Mouse (Mus musculus): Measurements from ENCODE around the gene 4930544D05Rik. TPM values are rescaled to one million over a fixed set of nuclear protein-coding genes. Genes with fewer than 3 reads are reported as not detected.

4930544D05Rik gene
- polyA plus RNA-seq, 1 experiment from 2014 or later = not detected

- Histone ChIP-seq H3K9me3 (ENCODE audit: control insufficient read depth, low read length) (no peaks in the 10 kb centered on the region), H3K27ac (replicated peaks in 1 of 2; ENCODE audit: control insufficient read depth in 1 of 2, insufficient read depth in 1 of 2, low read depth in 2 of 2, low read length in 2 of 2) (no peak overlapping the region), H3K4me3 (ENCODE audit: control insufficient read depth in 1 of 2, insufficient read depth in 1 of 2, low read depth in 1 of 2, low read length in 2 of 2) (no peak overlapping the region), H3K4me2 (ENCODE audit: low read length) (no peak overlapping the region), H3K27me3 (ENCODE audit: control insufficient read depth, insufficient read depth, low read length) (no peaks in the 10 kb centered on the region), H3K36me3 (ENCODE audit: control insufficient read depth, insufficient read depth, low read length) (peaks cover 74% of the 10 kb centered on the region), H3K9ac (ENCODE audit: low read length) (no peak overlapping the region), H3K4me1 (ENCODE audit: control insufficient read depth in 2 of 2, insufficient read depth in 2 of 2, low read length in 2 of 2) (peaks cover 2 to 21% of the 10 kb centered on the region in 2 experiments; a peak in 3 of 4 replicates)
- 87% methylated on average over 9 of the region's 9 CpGs for WGBS
- ATAC-seq (ENCODE audit: insufficient number of reproducible peaks, insufficient read depth, low FRiP score, low read depth) = no peak
Observed at GRCm38 (mm10) chr11:70664741-70665140, 49.1 kb downstream of the 4930544D05Rik start.

Other genes starting within 250 kb of the 4930544D05Rik start
- gene Pelp1, start 205.8 kb upstream of the 4930544D05Rik start, polyA plus RNA-seq (2014; fragmentation: Nextera tagmentation; extraction: Ambion mirVana) = 17.8 and 17.9 TPM in 2 replicates
- 5.4 and 8.6 TPM in 2 replicates for gene Arrb2, start 183.2 kb upstream of the 4930544D05Rik start, polyA plus RNA-seq (2014; fragmentation: Nextera tagmentation; extraction: Ambion mirVana)
- gene Med11, start 163.9 kb upstream of the 4930544D05Rik start, polyA plus RNA-seq (2014; fragmentation: Nextera tagmentation; extraction: Ambion mirVana) = 25.1 and 26.8 TPM in 2 replicates
- gene Zmynd15, start 156.4 kb upstream of the 4930544D05Rik start, polyA plus RNA-seq (2014; fragmentation: Nextera tagmentation; extraction: Ambion mirVana) = 0.95 and 2.0 TPM in 2 replicates
- 9.4 and 10.3 TPM in 2 replicates for gene Cxcl16, start 155.9 kb upstream of the 4930544D05Rik start, polyA plus RNA-seq (2014; fragmentation: Nextera tagmentation; extraction: Ambion mirVana)
- 8.7 and 10.5 TPM in 2 replicates for gene Tm4sf5, start 110.6 kb upstream of the 4930544D05Rik start, polyA plus RNA-seq (2014; fragmentation: Nextera tagmentation; extraction: Ambion mirVana)
- 0.32 and 0.43 TPM in 2 replicates for gene Vmo1, start 101.2 kb upstream of the 4930544D05Rik start, polyA plus RNA-seq (2014; fragmentation: Nextera tagmentation; extraction: Ambion mirVana)
- gene Gltpd2, start 96.7 kb upstream of the 4930544D05Rik start, polyA plus RNA-seq (2014; fragmentation: Nextera tagmentation; extraction: Ambion mirVana) = 0.27 and 0.49 TPM in 2 replicates
- 625 and 657 TPM in 2 replicates for gene Psmb6, start 90.5 kb upstream of the 4930544D05Rik start, polyA plus RNA-seq (2014; fragmentation: Nextera tagmentation; extraction: Ambion mirVana)
- gene Gm40193, start 82.9 kb upstream of the 4930544D05Rik start, polyA plus RNA-seq (2014; fragmentation: Nextera tagmentation; extraction: Ambion mirVana) = not detected in 2 replicates
- 11.1 and 11.7 TPM in 2 replicates for gene Pld2, start 75.8 kb upstream of the 4930544D05Rik start, polyA plus RNA-seq (2014; fragmentation: Nextera tagmentation; extraction: Ambion mirVana)
- 12.7 and 13.2 TPM in 2 replicates for gene Mink1, start 53.0 kb upstream of the 4930544D05Rik start, polyA plus RNA-seq (2014; fragmentation: Nextera tagmentation; extraction: Ambion mirVana)
- gene Chrne, start 3.4 kb downstream of the 4930544D05Rik start, polyA plus RNA-seq (2014; fragmentation: Nextera tagmentation; extraction: Ambion mirVana) = not detected in 2 replicates
- 0.74 and 1.2 TPM in 2 replicates for gene Gp1ba, start 23.3 kb downstream of the 4930544D05Rik start, polyA plus RNA-seq (2014; fragmentation: Nextera tagmentation; extraction: Ambion mirVana)
- gene Rnf167, start 31.4 kb downstream of the 4930544D05Rik start, polyA plus RNA-seq (2014; fragmentation: Nextera tagmentation; extraction: Ambion mirVana) = 73.2 and 75.9 TPM in 2 replicates
- 290 and 303 TPM in 2 replicates for gene Slc25a11, start 31.6 kb downstream of the 4930544D05Rik start, polyA plus RNA-seq (2014; fragmentation: Nextera tagmentation; extraction: Ambion mirVana)
- 1,353 and 1,384 TPM in 2 replicates for gene Pfn1, start 38.8 kb downstream of the 4930544D05Rik start, polyA plus RNA-seq (2014; fragmentation: Nextera tagmentation; extraction: Ambion mirVana)
- gene Eno3, start 41.4 kb downstream of the 4930544D05Rik start, polyA plus RNA-seq (2014; fragmentation: Nextera tagmentation; extraction: Ambion mirVana) = 468 and 495 TPM in 2 replicates
- gene Spag7, start 53.6 kb downstream of the 4930544D05Rik start, polyA plus RNA-seq (2014; fragmentation: Nextera tagmentation; extraction: Ambion mirVana) = 177 TPM in 2 replicates
- 13.7 and 13.8 TPM in 2 replicates for gene Camta2, start 72.3 kb downstream of the 4930544D05Rik start, polyA plus RNA-seq (2014; fragmentation: Nextera tagmentation; extraction: Ambion mirVana)
- 2.1 and 2.7 TPM in 2 replicates for gene Inca1, start 84.3 kb downstream of the 4930544D05Rik start, polyA plus RNA-seq (2014; fragmentation: Nextera tagmentation; extraction: Ambion mirVana)
- gene Kif1c, start 84.7 kb downstream of the 4930544D05Rik start, polyA plus RNA-seq (2014; fragmentation: Nextera tagmentation; extraction: Ambion mirVana) = 13.9 and 18.9 TPM in 2 replicates
- gene Zfp3, start 148.4 kb downstream of the 4930544D05Rik start, polyA plus RNA-seq (2014; fragmentation: Nextera tagmentation; extraction: Ambion mirVana) = 9.3 and 9.9 TPM in 2 replicates
- gene Scimp, start 196.7 kb downstream of the 4930544D05Rik start, polyA plus RNA-seq (2014; fragmentation: Nextera tagmentation; extraction: Ambion mirVana) = 0.50 and 0.62 TPM in 2 replicates
- 27.6 and 27.7 TPM in 2 replicates for gene Rabep1, start 228.9 kb downstream of the 4930544D05Rik start, polyA plus RNA-seq (2014; fragmentation: Nextera tagmentation; extraction: Ambion mirVana)